Mouse (Mus musculus): ENCODE measurements around the gene Uchl1.

DNA sequence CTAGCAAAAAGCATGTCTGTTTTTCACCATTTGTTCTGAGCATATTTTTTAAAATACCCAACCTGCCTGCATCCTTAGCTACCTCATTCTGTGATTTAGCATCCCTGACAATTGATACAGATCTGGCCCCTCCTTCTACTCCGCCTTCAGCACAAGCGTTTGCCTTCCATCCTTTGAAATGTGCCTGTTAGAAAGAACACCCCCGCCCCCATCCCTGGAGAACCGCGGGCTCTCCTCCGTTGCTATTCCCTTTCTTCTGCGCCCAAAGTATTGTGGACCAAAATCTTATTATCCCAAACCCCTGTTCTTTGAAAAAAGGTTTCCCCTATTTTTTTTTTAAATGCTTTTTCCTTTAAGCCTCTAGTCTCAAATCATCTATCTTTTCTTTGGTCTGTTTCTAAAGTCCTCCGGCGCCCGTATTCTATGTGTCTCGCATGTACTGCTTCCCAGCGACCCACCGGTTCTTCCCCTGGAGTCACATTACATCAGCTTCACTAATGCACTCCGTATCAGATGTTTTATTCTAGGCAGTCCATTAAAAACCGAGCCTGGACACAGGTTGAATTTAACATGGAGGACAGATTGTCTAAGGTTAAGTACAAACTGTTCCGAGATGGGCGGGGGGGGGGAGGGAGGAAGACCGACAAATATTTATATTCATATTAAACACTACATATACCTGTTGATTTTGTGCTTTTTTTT lies 551 bp upstream of the Uchl1 start:
- no peak for TF ChIP-seq POLR2A (IDR thresholded peaks at IDR 0.05; ENCODE audit: control insufficient read depth, extremely low read depth, insufficient read depth, low read length, poor library complexity)
- TF ChIP-seq CTCF (IDR thresholded peaks at IDR 0.05; ENCODE audit: borderline replicate concordance, control insufficient read depth, extremely low read depth, insufficient read depth, low read length, poor library complexity): no peak

All from thymus, adult 2 months (tissue).